Mouse (Mus musculus): ENCODE results near the gene Fut8. TPM values are rescaled to one million over a fixed set of nuclear protein-coding genes. Genes with fewer than 3 reads are reported as not detected.

Fut8 gene
- 10 to 100 TPM; 84.2 to 85.1 TPM for total RNA-seq (2021)
- long read RNA-seq, experiment 1, transcript Fut8-201 (12 exons, 3,358 nt), result major isoform, 31 of 46 reads
- long read RNA-seq, experiment 1, partial matches to known transcripts, result 1 of 46 reads
- long read RNA-seq, experiment 1, other reads (novel, unspliced or antisense), result 13 of 46 reads
- long read RNA-seq, experiment 2, transcript Fut8-201 (12 exons, 3,358 nt), result major isoform, 52 of 75 reads
- long read RNA-seq, experiment 2, partial matches to known transcripts, result 1 of 75 reads
- long read RNA-seq, experiment 2, other reads (novel, unspliced or antisense), result 22 of 75 reads

DNA sequence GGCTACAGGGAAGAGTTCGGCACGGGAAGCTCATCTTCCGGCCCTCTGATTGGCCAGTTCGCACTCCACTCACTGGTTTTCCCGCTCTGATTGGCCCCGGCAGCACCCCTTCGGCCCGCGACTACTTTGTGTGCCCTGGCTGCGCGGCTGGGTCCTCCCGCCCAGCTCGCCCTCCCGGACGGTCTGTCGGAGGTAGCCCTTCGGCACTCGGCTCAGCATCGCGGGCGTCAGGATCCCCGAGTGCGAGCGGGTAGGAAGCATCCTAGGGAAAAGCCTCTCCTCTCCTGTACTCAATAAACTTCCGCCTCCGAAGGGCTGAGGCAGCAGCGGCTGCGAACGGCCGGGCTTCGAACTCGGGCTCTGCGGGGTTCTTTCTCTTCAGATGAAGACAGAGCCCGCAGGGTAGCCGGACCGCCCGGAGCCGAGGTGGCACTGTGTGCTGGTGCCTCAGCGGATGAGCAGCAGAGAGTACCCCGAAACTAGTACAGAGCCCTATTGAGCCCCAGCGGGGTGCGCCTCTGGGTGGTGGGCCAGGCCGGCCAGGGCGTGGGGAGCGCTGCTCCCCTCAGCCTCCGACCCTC is at the start of gene Fut8:
Fut8 (plus strand) TSS at position 176 of the 581 bp plus-strand sequence.
- DNase-seq (ENCODE audit: low spot score in 2 of 2), result peak; percentile 87 to 89

GRCm38 (mm10) chr12:77189161-77189560 is 48.8 kb upstream of the Fut8 start:
- no peak for DNase-seq (ENCODE audit: low spot score in 2 of 2)

- no peak for DNase-seq (ENCODE audit: low spot score in 2 of 2)
Measured at GRCm38 (mm10) chr12:77189933-77190446, 47.9 kb upstream of the Fut8 start.

DNA sequence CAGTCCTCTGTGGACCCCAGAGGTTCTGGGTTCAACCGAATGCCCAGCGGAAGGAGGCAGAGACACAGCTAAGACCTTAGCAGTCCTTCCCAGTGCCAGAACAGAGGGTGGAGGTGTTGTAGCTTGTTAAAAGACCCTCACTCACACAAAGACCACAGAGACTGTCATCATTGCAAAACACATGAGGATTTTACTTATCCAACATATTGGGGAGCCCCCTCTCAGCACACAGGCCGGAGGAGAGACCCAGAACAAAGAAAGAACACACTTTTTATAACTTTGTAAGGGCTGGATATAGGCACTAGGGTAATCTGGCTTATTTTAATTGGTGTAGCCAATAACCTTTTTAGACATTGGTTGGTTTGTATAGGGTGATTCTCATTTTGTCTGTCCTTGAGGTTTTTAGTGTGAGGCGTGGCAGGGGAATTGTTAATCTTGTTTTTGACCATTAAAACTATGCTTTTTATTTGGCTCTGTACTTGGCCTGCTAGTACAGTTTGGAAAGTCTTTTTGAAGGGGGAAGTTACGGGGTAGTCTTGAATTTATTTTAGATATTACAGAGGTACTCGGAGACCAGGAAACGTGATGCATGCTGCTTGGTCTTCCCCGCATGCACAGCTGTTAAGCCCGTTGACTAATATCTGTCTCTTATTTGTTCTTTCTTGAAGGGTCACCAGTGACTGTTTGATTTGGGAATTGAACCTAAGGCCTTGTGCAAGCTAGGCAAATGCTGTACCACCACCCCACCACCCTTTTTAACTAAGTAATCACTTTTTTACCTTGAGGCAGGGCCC is 46.2 kb upstream of the Fut8 start:
- DNase-seq (ENCODE audit: low spot score in 2 of 2), result no peak

GRCm38 (mm10) chr12:77192714-77193113 is 45.2 kb upstream of the Fut8 start:
- no peak for DNase-seq (ENCODE audit: low spot score in 2 of 2)

GRCm38 (mm10) chr12:77193225-77193716 is 44.7 kb upstream of the Fut8 start:
- DNase-seq (ENCODE audit: low spot score in 2 of 2), result no peak

DNA sequence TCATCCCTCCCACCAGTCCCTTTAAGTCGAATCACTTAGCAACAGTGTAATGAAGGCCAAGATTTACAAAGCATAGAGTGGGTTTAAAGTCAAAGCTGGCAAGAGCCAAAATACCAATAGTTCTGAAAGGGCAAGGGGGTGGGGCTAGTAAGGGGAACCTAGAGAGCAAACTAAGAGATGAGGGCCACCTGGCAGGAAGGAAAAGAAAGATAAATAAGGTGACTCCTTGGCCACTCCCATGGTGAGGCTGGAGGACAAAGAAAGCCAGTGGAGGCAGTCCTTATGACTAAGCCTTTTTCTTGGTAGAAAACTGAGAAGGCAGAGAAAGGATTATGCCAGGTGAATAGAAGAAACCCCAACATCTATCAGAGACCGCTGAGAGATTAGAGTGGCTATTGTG is 42.9 kb upstream of the Fut8 start:
- DNase-seq (ENCODE audit: low spot score in 2 of 2), result no peak

DNA sequence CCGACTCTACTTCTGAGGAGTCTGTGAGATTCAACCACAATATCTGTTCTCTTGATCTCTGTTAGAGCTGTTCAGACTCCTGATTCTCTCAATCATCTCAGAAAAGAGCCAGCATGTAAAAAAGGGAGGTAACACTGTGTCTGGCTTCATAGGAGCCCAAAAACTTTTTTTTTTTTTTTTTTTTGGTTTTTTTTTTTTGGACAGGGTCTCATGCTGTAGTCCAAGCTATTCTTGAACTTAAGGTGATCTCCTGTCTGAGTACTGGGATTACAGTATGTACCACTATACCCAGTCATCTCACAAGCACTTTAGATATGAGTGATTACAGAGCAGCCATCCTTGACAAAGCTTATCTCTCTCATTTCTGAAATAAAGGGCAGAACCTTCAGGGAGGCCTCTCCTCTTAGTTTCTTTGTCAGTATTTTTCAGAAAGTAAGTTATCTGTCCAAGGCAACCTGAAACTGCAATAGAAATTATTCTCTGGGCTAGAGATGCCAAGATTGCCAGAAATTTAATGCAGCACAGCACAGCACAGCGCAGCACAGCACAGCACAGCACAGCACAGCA is 41.3 kb upstream of the Fut8 start:
- no peak for DNase-seq (ENCODE audit: low spot score in 2 of 2)

DNA sequence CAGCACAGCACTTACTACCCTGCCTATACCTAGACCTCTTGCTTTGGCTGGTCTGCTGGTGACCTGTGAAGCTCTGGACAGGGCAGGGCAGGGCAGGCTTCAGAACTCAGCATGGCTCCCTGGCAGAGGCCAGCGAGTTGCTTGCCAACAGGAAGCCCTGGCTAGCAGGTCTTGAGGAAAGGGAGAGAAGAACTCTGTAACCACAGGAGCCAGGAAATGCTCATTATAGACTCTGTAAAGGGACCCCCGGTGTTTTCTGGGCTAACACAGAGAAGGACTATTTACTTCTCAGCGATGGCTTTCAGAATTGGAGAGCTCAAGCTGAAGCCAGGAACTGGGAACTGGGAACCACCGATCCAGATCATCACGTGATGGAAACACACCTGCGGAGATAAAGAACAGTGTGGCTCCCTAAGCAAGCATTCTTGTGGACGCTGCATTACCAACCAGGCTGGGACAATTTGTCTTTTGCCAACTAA is 40.8 kb upstream of the Fut8 start:
- peak in 1 of 2 experiments; percentile 7 for DNase-seq (ENCODE audit: low spot score in 2 of 2)

- DNase-seq (ENCODE audit: low spot score in 2 of 2), result no peak
Measured at GRCm38 (mm10) chr12:77198253-77198652, 39.7 kb upstream of the Fut8 start.

GRCm38 (mm10) chr12:77201461-77202143 is 36.3 kb upstream of the Fut8 start:
- DNase-seq (ENCODE audit: low spot score in 2 of 2), result no peak

- no peak for DNase-seq (ENCODE audit: low spot score in 2 of 2)
Measured at GRCm38 (mm10) chr12:77203136-77203535, 34.8 kb upstream of the Fut8 start.

DNA sequence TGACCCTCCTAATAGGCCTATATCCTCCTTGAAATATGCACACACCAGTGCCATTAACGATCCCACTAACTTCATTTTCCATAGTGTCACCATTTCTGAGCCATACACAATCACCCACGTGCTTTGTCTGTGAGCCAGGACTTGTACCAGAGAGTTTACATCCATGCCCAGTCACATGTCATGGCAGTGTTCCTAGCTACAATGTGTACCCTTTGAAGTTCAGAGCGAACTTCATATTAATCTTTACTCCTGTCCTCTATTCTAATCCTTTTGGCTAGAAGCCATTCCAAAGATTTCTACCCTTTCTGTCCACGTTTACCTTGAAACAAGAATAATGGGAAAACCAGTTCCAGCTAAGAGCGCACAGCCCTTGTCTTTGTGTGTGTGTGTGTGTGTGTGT is 31.1 kb upstream of the Fut8 start:
- no peak for DNase-seq (ENCODE audit: low spot score in 2 of 2)

DNA sequence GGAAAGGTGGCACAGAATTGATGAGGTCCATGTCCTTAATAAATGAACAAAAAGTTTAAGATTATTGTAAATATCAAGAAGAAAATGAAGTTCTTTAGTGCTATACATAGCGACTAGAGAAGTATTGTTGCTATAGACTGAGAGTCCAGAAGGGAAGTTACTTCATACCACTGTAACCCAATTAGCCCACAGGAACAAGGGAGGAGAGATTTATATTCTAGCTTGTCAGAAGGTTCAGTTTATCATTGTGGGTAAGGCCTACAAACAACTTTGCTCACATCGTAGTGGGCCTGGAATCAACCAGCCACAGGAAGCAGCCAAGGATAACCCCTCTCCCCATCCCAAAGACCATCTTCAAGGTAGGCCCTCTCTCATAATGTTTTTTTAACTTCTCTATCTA is 29.9 kb upstream of the Fut8 start:
- no peak for DNase-seq (ENCODE audit: low spot score in 2 of 2)

DNA sequence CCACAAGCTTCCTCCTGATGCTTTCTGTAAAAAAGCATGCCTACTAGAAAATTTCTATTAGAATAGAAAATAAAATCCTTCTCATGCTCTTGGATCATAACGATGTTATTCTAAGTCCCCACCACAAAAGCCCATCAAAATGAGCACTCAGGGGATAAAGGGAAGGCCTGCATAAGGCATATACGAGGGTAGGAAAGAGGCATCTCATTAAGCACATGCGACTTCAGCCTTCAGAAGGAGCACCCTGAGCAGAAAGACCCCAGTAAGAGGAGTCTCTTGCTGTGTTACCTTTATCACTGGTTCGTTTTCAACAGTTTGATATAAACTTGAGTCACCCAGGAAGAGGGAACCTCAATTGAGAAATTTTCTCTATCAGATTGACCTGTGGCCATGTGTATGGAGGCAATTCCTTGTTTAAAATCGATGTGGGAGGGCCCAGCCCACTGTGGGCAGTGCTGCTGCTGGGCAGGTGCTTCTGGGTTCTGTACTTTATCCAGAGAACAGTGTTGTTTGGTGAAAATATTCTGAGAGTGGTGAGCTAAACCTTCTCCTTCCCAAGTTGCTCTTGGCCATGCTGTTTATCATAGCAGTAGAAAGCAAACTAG is 29.2 kb upstream of the Fut8 start:
- no peak for DNase-seq (ENCODE audit: low spot score in 2 of 2)

DNA sequence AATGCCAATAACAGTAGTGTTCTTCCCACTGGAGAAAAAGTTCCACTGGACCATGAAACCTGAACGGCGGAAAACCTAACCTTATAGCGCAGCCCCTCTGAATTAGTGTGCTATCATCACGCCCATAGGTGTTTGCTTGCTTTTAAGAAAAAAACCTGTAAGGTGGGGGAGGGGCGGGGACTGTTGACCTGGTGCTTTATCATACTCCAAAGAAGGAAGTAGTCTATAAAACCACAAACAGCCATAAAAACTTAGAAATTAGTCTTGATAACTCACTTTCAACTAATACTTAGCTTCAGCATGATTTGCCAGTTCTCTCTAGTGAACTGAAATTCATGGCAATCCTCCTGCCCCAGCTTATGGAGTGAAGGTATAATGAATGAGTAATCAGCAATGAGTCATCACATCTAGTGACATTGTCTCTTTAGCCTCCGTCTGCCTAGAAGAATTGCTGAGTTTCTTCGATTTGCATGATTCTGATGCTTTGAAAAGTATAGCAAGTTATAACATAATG is 26.2 kb upstream of the Fut8 start:
- no peak for DNase-seq (ENCODE audit: low spot score in 2 of 2)

DNA sequence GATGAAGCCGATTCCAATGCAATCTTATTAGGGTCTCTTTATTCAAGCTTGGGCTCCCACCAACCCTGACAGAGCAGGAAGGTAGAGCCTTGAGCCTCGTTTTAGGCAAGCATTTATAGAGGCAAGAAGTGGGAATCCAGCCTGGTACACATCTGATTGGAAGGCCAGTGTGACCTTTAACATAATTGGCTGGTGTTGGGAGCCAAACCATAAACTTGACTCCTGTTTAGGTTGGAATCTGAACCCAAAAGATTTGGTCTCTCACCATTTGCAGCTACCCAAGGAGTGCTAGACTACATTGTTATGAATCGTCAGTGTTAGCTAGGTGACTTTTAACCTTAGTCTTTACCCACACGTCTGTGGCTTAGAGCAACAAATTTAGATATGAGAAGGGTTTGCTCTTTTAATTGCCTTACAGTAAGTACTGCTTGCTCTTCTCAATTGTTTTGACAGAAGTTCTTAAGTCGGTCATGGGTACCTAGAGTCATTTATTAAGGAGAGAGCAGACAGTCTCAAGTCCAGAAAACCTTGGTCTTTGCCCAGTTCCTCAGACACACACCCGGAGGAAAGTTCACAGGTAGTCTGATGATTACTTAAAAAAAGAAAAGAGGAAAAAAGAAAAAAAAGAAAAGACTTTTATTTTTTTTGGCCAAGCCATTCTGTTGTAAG is 23.9 kb upstream of the Fut8 start:
- no peak for DNase-seq (ENCODE audit: low spot score in 2 of 2)

DNA sequence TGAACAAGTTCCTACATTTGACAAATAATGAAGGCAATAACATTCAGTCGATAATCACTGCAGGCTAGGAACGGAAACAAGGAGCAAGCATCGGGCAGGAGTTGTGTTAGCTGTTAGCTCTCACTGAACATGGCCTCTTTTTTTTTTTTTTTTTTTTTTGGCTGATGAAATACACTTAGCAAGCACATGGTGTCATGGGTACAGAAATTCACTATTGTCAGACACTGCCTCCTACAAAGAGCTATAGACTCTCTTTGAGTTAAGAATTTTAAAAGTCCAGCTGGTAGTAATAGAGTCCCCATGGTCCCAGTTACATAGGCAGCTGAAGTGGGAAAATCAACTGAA is 23.4 kb upstream of the Fut8 start:
- DNase-seq (ENCODE audit: low spot score in 2 of 2), result no peak

DNA sequence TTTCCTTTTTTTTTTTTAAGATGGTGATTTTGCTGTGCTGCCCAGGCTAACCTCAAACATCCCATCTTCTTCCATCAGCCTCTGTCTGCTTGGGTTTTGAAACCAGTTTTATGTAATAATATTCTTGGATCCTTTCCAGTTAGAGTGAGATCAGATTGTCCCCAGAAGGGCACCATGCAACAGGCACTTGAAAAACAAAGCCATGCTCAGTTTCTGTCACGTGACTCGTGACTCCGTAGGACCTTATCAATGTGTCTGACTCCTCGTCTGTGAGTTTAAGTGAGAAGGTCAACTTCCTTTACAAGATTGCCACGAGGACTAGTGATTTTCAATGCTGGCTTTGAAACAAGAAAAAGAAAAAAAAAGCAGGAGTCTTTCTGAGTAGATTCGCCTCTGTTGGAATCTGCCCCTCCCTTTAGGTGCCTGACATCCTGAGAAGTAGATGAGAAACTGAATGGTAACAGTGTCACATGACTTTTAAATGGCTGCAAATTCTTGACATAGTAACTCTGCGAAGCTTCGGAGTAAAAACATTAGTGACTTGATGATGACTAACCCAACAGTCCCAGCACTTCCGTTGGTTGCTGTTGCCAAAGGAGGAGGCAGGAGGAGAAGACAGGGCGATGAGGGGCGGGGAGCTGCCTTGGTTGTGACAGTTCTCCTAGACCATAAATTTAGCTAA is 21.3 kb upstream of the Fut8 start:
- no peak for DNase-seq (ENCODE audit: low spot score in 2 of 2)
